Mouse (Mus musculus) olfactory bulb, adult 2 months (tissue): ENCODE results near the gene Ccnd3.

Source experiments
- CTCF ChIP-seq: fragments of 200-500 bp; IDR thresholded peaks from 2 replicates; pipeline ENCODE4 v1.5.1; 2012; ENCODE audit warnings: low read depth, mild to moderate bottlenecking, low read length, moderate library complexity; ENCODE audit not compliant: insufficient read depth
- POLR2A ChIP-seq: fragments of 200-500 bp; IDR thresholded peaks from 2 replicates; pipeline ENCODE4 v1.6.1; 2012; ENCODE audit warnings: mild to moderate bottlenecking, low read depth, low read length, moderate library complexity; ENCODE audit not compliant: insufficient read depth

- TF ChIP-seq CTCF = no peak
- TF ChIP-seq POLR2A = no peak
These were observed 20.5 kb upstream of the Ccnd3 start for GRCm38 (mm10) chr17:47484241-47484921.
